Mouse (Mus musculus) adrenal gland, postnatal 25 days (tissue): Measurements from ENCODE around the gene Iqcf1. TPM values are rescaled to one million over a fixed set of nuclear protein-coding genes. Genes with fewer than 3 reads are reported as not detected.

Experiments used
- DNase-seq: peaks from one replicate; pipeline ENCODE4 v3.0.0; 2021; ENCODE audit warnings: mixed read lengths
- long read RNA-seq: library from polyadenylated mRNA; stranded (forward); transcript quantifications from one replicate; pipeline ENCODE4 v2.0.0, GENCODE M21; 2021
- total RNA-seq: library from RNA; stranded (reverse); gene quantifications from 2 replicates; pipeline ENCODE4 v1.2.3, GENCODE M21; 2021

Gene Iqcf1
- total RNA-seq: not detected in 2 replicates
- long read RNA-seq: 0 reads

- no peak for DNase-seq
These were observed at the start of gene Iqcf1 for GRCm38 (mm10) chr9:106499667-106500066. Gene Iqcf1 (plus strand): TSS chr9:106499967.

- DNase-seq: peak; percentile 77
These were observed 49.1 kb upstream of the Iqcf1 start for GRCm38 (mm10) chr9:106450661-106451060.

GRCm38 (mm10) chr9:106451298-106451697 is 48.5 kb upstream of the Iqcf1 start:
- DNase-seq: no peak

GRCm38 (mm10) chr9:106451899-106452298 is 47.9 kb upstream of the Iqcf1 start:
- DNase-seq: no peak

GRCm38 (mm10) chr9:106452351-106452750 is 47.4 kb upstream of the Iqcf1 start:
- no peak for DNase-seq

- peak; percentile 42 for DNase-seq
These were observed 46.9 kb upstream of the Iqcf1 start for GRCm38 (mm10) chr9:106452821-106453220.

- peak; percentile 66 for DNase-seq
These were observed 46.3 kb upstream of the Iqcf1 start, which contains the start of gene Pcbp4 for GRCm38 (mm10) chr9:106453271-106454070. Gene Pcbp4 (plus strand): TSS chr9:106453291.

- no peak for DNase-seq
These were observed 45.6 kb upstream of the Iqcf1 start for GRCm38 (mm10) chr9:106454071-106454761.

- DNase-seq: no peak
These were observed 44.7 kb upstream of the Iqcf1 start for GRCm38 (mm10) chr9:106454888-106455681.

- no peak for DNase-seq
These were observed 43.2 kb upstream of the Iqcf1 start for GRCm38 (mm10) chr9:106456325-106457162.

- no peak for DNase-seq
These were observed 42.6 kb upstream of the Iqcf1 start for GRCm38 (mm10) chr9:106457163-106457559.

- no peak for DNase-seq
These were observed 41.8 kb upstream of the Iqcf1 start for GRCm38 (mm10) chr9:106457920-106458319.

GRCm38 (mm10) chr9:106459946-106460345 is 39.8 kb upstream of the Iqcf1 start:
- no peak for DNase-seq

GRCm38 (mm10) chr9:106460401-106461025 is 39.3 kb upstream of the Iqcf1 start:
- DNase-seq: no peak

GRCm38 (mm10) chr9:106461026-106461415 is 38.7 kb upstream of the Iqcf1 start:
- DNase-seq: no peak

- no peak for DNase-seq
These were observed 37.9 kb upstream of the Iqcf1 start for GRCm38 (mm10) chr9:106461641-106462429.

GRCm38 (mm10) chr9:106462430-106462800 is 37.4 kb upstream of the Iqcf1 start:
- DNase-seq: no peak

- DNase-seq: peak; percentile 21
These were observed 36.4 kb upstream of the Iqcf1 start for GRCm38 (mm10) chr9:106463122-106464063.
